Mouse (Mus musculus) erythroblast, embryonic 14.5 days (primary cell): ENCODE data around the gene Akap13.

ENCODE experiments used
- GATA1 ChIP-seq: IDR thresholded peaks from 2 replicates; pipeline ENCODE4 v1.6.1; 2012; ENCODE audit warnings: low read length, inconsistent platforms, mixed read lengths
- TAL1 ChIP-seq: IDR thresholded peaks from 3 replicates; pipeline ENCODE4 v1.6.1; 2012; ENCODE audit warnings: low read length, inconsistent platforms, mixed read lengths

- TF ChIP-seq TAL1: no peak
- no peak for TF ChIP-seq GATA1
Measured at GRCm38 (mm10) chr7:75506628-75507027, 51.3 kb downstream of the Akap13 start.
